Mouse (Mus musculus): ENCODE results near the gene Rad17. TPM values are rescaled to one million over a fixed set of nuclear protein-coding genes. Genes with fewer than 3 reads are reported as not detected.
A peak's percentile ranks its signal among the peaks of the same experiment; 100 is the strongest.

The Rad17 gene
- total RNA-seq, 1 experiment from 2014 or later: 48.0 TPM

- ATAC-seq (ENCODE audit: extremely low read depth, insufficient number of reproducible peaks, low FRiP score, poor library complexity, severe bottlenecking): no peak
Observed at GRCm38 (mm10) chr13:100617583-100617982, 33.3 kb downstream of the Rad17 start.

- ATAC-seq (ENCODE audit: extremely low read depth, insufficient number of reproducible peaks, low FRiP score, poor library complexity, severe bottlenecking): peak; percentile 55; the same call in 1 of the 2 replicates
Observed at GRCm38 (mm10) chr13:100616181-100617087, 34.4 kb downstream of the Rad17 start, which contains the start of gene Marveld2. Gene Marveld2 (minus strand): TSS chr13:100616971.

GRCm38 (mm10) chr13:100612903-100613302 is 37.9 kb downstream of the Rad17 start:
- no peak for ATAC-seq (ENCODE audit: extremely low read depth, insufficient number of reproducible peaks, low FRiP score, poor library complexity, severe bottlenecking)

- no peak for ATAC-seq (ENCODE audit: extremely low read depth, insufficient number of reproducible peaks, low FRiP score, poor library complexity, severe bottlenecking)
Observed at GRCm38 (mm10) chr13:100612251-100612650, 38.6 kb downstream of the Rad17 start.

- no peak for ATAC-seq (ENCODE audit: extremely low read depth, insufficient number of reproducible peaks, low FRiP score, poor library complexity, severe bottlenecking)
Observed at GRCm38 (mm10) chr13:100611266-100611665, 39.6 kb downstream of the Rad17 start.

GRCm38 (mm10) chr13:100607756-100608155 is 43.1 kb downstream of the Rad17 start:
- no peak for ATAC-seq (ENCODE audit: extremely low read depth, insufficient number of reproducible peaks, low FRiP score, poor library complexity, severe bottlenecking)

GRCm38 (mm10) chr13:100605845-100606244 is 45.0 kb downstream of the Rad17 start:
- no peak for ATAC-seq (ENCODE audit: extremely low read depth, insufficient number of reproducible peaks, low FRiP score, poor library complexity, severe bottlenecking)

- ATAC-seq (ENCODE audit: extremely low read depth, insufficient number of reproducible peaks, low FRiP score, poor library complexity, severe bottlenecking): no peak
Observed at GRCm38 (mm10) chr13:100603738-100604095, 47.1 kb downstream of the Rad17 start.

GRCm38 (mm10) chr13:100603031-100603737 is 47.7 kb downstream of the Rad17 start:
- no peak for ATAC-seq (ENCODE audit: extremely low read depth, insufficient number of reproducible peaks, low FRiP score, poor library complexity, severe bottlenecking)

- ATAC-seq (ENCODE audit: extremely low read depth, insufficient number of reproducible peaks, low FRiP score, poor library complexity, severe bottlenecking): no peak
Observed at GRCm38 (mm10) chr13:100602239-100602902, 48.5 kb downstream of the Rad17 start.

GRCm38 (mm10) chr13:100601034-100601433 is 49.8 kb downstream of the Rad17 start:
- ATAC-seq (ENCODE audit: extremely low read depth, insufficient number of reproducible peaks, low FRiP score, poor library complexity, severe bottlenecking): no peak

GRCm38 (mm10) chr13:100600317-100600716 is 50.5 kb downstream of the Rad17 start:
- ATAC-seq (ENCODE audit: extremely low read depth, insufficient number of reproducible peaks, low FRiP score, poor library complexity, severe bottlenecking): no peak

GRCm38 (mm10) chr13:100597284-100597683 is 53.6 kb downstream of the Rad17 start:
- ATAC-seq (ENCODE audit: extremely low read depth, insufficient number of reproducible peaks, low FRiP score, poor library complexity, severe bottlenecking): no peak

GRCm38 (mm10) chr13:100595552-100595885 is 55.3 kb downstream of the Rad17 start:
- no peak for ATAC-seq (ENCODE audit: extremely low read depth, insufficient number of reproducible peaks, low FRiP score, poor library complexity, severe bottlenecking)

GRCm38 (mm10) chr13:100594838-100595551 is 55.9 kb downstream of the Rad17 start:
- no peak for ATAC-seq (ENCODE audit: extremely low read depth, insufficient number of reproducible peaks, low FRiP score, poor library complexity, severe bottlenecking)

- peak; percentile 85 for ATAC-seq (ENCODE audit: extremely low read depth, insufficient number of reproducible peaks, low FRiP score, poor library complexity, severe bottlenecking)
Observed at GRCm38 (mm10) chr13:100594041-100594792, 56.6 kb downstream of the Rad17 start.

- ATAC-seq (ENCODE audit: extremely low read depth, insufficient number of reproducible peaks, low FRiP score, poor library complexity, severe bottlenecking): 0 out of 2 replicates have a peak, but pooled peaks have one; percentile 19
Observed at GRCm38 (mm10) chr13:100588646-100589045, 62.2 kb downstream of the Rad17 start.

GRCm38 (mm10) chr13:100582144-100582543 is 68.7 kb downstream of the Rad17 start:
- ATAC-seq (ENCODE audit: extremely low read depth, insufficient number of reproducible peaks, low FRiP score, poor library complexity, severe bottlenecking): no peak
